Mouse (Mus musculus) lung, postnatal 0 days (tissue): ENCODE results near the gene Tgfa. TPM values are rescaled to one million over a fixed set of nuclear protein-coding genes. Genes with fewer than 3 reads are reported as not detected.

ENCODE experiments used
- ATAC-seq: fragments of 200-750 bp; cut with Nextera tagmentation; 2 replicates; pipeline ENCODE4 v1.8.0; 2017; ENCODE audit warnings: moderate library complexity
- DNase-seq: peaks from one replicate; pipeline ENCODE4 v3.0.0-alpha.2; 2016; ENCODE audit warnings: low spot score
- H3K27ac ChIP-seq: fragments of 300-500 bp; sonication (generic); 2 replicates; pipeline ENCODE4 v1.5.1; 2014; ENCODE audit warnings: antibody characterized with exemption, mild to moderate bottlenecking, low read length, mixed read lengths
- H3K27me3 ChIP-seq: fragments of 300-500 bp; sonication (generic); replicated peaks from 2 replicates; pipeline ENCODE4 v1.6.1; 2014; ENCODE audit warnings: low read length, mixed read lengths; ENCODE audit not compliant: insufficient read depth
- H3K36me3 ChIP-seq: fragments of 300-500 bp; sonication (generic); 2 replicates; pipeline ENCODE4 v1.6.1; 2014; ENCODE audit warnings: low read length, mixed read lengths; ENCODE audit not compliant: insufficient read depth
- H3K4me1 ChIP-seq: fragments of 300-500 bp; sonication (generic); 2 replicates; pipeline ENCODE4 v1.6.1; 2014; ENCODE audit warnings: antibody characterized with exemption, low read depth, low read length, mixed read lengths; ENCODE audit not compliant: insufficient read depth
- H3K4me2 ChIP-seq: fragments of 300-500 bp; sonication (generic); replicated peaks from 2 replicates; pipeline ENCODE4 v1.6.1; 2014; ENCODE audit warnings: low read depth, mild to moderate bottlenecking, low read length, moderate library complexity, mixed read lengths
- H3K4me3 ChIP-seq: fragments of 300-500 bp; sonication (generic); 2 replicates; pipeline ENCODE4 v1.5.1; 2014; ENCODE audit warnings: low read depth, low read length
- H3K9ac ChIP-seq: fragments of 300-500 bp; sonication (generic); replicated peaks from 2 replicates; pipeline ENCODE4 v1.6.1; 2014; ENCODE audit warnings: low read depth, mild to moderate bottlenecking
- H3K9me3 ChIP-seq: fragments of 300-500 bp; sonication (generic); 2 replicates; pipeline ENCODE4 v1.6.1; 2016; ENCODE audit warnings: low read length, mixed read lengths
- CTCF ChIP-seq: IDR thresholded peaks from 2 replicates; pipeline ENCODE4 v1.5.1; 2016; ENCODE audit warnings: antibody characterized with exemption, mild to moderate bottlenecking
- EP300 ChIP-seq: IDR thresholded peaks from 2 replicates; pipeline ENCODE4 v1.6.1; 2016; ENCODE audit warnings: antibody characterized with exemption, mild to moderate bottlenecking, control low read depth
- WGBS: fragments of 180-500 bp; shearing (Covaris S2); extraction: QIAGEN DNeasy Blood & Tissue Kit; methylation state at CpG from one replicate; pipeline ENCODE4 v1.1.7; 2014; 5-methylcytosine and 5-hydroxymethylcytosine counted together
- polyA plus RNA-seq: library from polyadenylated mRNA; unstranded; fragments of >200 nt; fragmentation: Nextera tagmentation; extraction: Ambion mirVana; gene quantifications from 2 replicates; pipeline ENCODE4 v1.2.1, GENCODE M21; 2015

Gene Tgfa
- polyA plus RNA-seq, 1 experiment from 2014 or later = 1.9 TPM

DNA sequence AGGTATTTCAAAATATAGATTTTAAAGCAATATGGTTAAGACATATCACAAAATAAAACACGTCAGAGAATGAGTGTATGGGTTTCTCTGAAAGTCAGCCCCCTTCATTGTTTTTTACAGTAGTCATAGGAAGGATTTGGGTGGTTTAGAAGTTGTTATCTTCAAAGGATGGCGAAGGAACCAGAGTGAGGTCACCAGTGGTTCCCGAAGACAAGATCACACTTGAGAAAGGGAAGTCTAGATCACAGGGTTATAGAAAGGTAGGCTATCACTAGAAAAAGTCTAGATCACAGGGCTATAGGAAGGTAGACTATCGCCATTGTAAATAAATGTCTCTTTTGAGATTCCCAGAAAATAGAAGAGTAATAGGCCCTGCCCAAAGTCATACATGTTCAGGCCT is 23.7 kb downstream of the Tgfa start:
- no peak for ATAC-seq

DNA sequence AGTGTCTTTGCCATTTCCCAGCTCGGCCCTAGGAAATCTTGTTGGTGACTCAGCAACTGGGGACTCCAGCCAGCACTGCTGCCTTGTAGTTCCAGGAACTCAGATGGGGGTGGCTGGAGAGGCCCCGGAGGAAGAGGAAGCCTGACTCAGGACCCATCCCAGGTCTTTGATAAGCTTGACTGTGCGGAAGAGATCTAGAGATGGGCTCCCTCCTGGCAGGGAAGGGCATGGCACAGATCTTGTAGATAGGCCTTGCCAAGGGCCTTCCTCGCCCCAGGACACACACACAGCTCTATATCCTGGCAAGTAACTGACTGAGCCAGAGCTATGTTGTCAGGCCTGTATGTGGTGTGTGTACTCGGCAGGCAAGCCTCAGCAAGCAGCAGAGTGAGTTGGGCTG is 24.5 kb downstream of the Tgfa start:
- DNase-seq = peak; percentile 36
- Histone ChIP-seq H3K9me3 (no peaks in the 10 kb centered on the region), H3K27ac (peak overlapping the region; percentile 9; the same call in 1 of the 2 replicates), H3K4me1 (no peaks in the 10 kb centered on the region), H3K9ac (no peak overlapping the region), H3K36me3 (no peaks in the 10 kb centered on the region), H3K4me2 (no peak overlapping the region), H3K27me3 (no peaks in the 10 kb centered on the region), H3K4me3 (no peak overlapping the region)
- WGBS = 43% methylated on average over 5 of the region's 5 CpGs
- no peak for TF ChIP-seq EP300
- no peak for TF ChIP-seq CTCF
- ATAC-seq = peak; percentile 58

More for the DNA sequence above, 23.7 kb downstream of the Tgfa start:
- Histone ChIP-seq H3K4me1 (no peaks in the 10 kb centered on the region), H3K9me3 (no peaks in the 10 kb centered on the region), H3K4me2 (no peak overlapping the region), H3K27ac (no peak overlapping the region), H3K36me3 (no peaks in the 10 kb centered on the region), H3K9ac (no peak overlapping the region), H3K4me3 (no peak overlapping the region), H3K27me3 (no peaks in the 10 kb centered on the region)
- TF ChIP-seq CTCF (no peak), EP300 (no peak)
- no peak for DNase-seq
- WGBS = 79% methylated on average over 4 of the region's 4 CpGs

DNA sequence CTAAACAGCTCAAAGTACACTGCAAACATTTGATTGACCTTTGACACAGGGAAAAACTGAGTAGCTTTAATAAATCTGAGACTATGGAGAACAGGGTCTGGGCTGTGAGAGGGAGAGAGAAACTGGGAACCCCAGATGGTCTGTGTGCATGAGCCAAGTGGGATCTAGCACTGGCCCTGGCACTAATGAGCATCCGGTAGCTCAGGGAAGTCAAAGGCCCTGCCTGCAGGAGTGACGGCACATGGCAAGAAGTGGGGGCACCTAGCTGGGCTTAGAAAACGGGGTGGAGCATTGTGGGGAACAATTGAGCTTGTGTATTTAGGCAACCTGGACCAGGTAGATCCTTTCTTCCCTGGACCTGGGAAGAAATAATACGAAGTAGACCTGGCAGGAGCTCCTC is 25.1 kb downstream of the Tgfa start:
- TF ChIP-seq EP300 (no peak), CTCF (no peak)
- Histone ChIP-seq H3K27ac (no peak overlapping the region), H3K4me1 (no peaks in the 10 kb centered on the region), H3K27me3 (no peaks in the 10 kb centered on the region), H3K4me3 (no peak overlapping the region), H3K36me3 (no peaks in the 10 kb centered on the region), H3K9ac (no peak overlapping the region), H3K4me2 (no peak overlapping the region), H3K9me3 (no peaks in the 10 kb centered on the region)
- DNase-seq (no peak), ATAC-seq (no peak; the same call in 1 of the 2 replicates)
- 51% methylated on average over 4 of the region's 4 CpGs for WGBS

DNA sequence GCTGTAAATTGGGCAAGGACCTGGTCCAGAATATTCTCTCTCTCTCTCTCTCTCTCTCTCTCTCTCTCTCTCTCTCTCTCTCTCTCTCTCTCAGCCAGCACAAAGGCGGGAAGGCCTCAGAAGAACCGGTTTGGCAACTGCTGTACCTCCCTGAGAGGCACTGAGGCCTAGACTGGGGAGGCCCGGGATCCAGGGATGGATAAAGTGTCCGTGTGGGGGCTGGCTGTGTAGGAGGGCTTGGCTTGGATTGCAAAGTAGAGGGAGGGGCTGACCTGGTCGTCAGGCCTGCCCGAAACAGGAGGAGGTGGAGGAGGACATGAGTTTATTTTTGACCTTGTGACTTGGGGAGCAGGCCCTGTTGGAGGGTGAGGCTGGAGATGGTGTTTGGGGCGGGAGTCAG is 27.4 kb downstream of the Tgfa start:
- ATAC-seq (peak; percentile 48; the same call in 1 of the 2 replicates), DNase-seq (peak; percentile 59)
- Histone ChIP-seq H3K27me3 (no peaks in the 10 kb centered on the region), H3K4me1 (no peaks in the 10 kb centered on the region), H3K36me3 (no peaks in the 10 kb centered on the region), H3K9me3 (no peaks in the 10 kb centered on the region), H3K4me3 (no peak overlapping the region), H3K27ac (no peak overlapping the region), H3K9ac (no peak overlapping the region), H3K4me2 (no peak overlapping the region)
- 28% methylated on average over 7 of the region's 7 CpGs for WGBS
- no peak for TF ChIP-seq CTCF
- no peak for TF ChIP-seq EP300

DNA sequence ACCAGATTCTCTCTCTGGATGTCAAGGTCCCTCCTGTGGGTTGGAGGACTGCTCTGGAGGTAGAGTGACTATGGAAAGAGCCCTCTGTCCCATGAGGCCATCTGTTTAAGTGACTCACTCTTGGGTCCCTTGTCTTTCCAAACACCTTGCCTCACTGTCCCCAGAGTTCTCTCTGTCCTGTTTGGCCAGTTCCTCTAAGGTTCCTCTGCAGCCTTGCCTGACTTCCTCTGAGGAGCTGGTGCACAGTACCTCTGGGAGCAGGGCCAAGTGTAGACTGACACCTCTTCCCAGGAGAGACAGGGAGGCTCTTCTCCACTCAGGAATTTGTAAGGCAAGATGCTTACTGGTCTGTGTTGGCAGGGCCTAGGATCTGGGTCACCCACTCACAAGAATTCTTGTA is 30.6 kb downstream of the Tgfa start:
- no peak for TF ChIP-seq EP300
- no peak for TF ChIP-seq CTCF
- H3K9ac ChIP-seq = no peak overlapping the region
- no peak overlapping the region for H3K4me2 ChIP-seq
- DNase-seq = no peak
- ATAC-seq = no peak
- no peaks in the 10 kb centered on the region for H3K9me3 ChIP-seq
- no peak overlapping the region for H3K4me3 ChIP-seq
- no peaks in the 10 kb centered on the region for H3K36me3 ChIP-seq
- no peak overlapping the region for H3K27ac ChIP-seq
- H3K4me1 ChIP-seq = no peaks in the 10 kb centered on the region
- H3K27me3 ChIP-seq = no peaks in the 10 kb centered on the region

DNA sequence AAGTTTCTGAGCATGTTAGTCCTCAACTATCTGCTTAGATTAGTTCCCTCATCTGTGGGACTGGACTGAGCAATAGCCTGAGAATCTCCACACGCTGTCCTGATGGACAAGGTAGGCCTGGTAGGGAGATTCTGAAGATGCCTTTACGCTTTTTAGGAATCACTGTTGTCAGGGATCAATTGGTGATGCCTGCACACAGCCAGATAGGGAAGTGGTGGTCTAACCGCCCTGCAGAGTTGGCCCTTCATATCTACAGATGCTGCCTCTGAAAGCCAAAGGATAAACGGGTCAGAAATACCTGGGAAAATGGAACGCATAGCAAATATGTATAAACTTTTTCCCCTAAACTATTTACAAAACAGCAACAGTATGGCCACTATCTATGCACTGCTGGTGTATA is 37.3 kb downstream of the Tgfa start:
- 77% methylated on average over 5 of the region's 5 CpGs for WGBS

More for the DNA sequence above, 37.3 kb downstream of the Tgfa start:
- Histone ChIP-seq H3K9me3 (no peaks in the 10 kb centered on the region), H3K9ac (no peak overlapping the region), H3K27me3 (no peaks in the 10 kb centered on the region), H3K4me2 (no peak overlapping the region), H3K36me3 (no peaks in the 10 kb centered on the region), H3K4me3 (no peak overlapping the region), H3K27ac (no peak overlapping the region), H3K4me1 (no peaks in the 10 kb centered on the region; the same call in 1 of the 2 replicates)
- ATAC-seq (no peak), DNase-seq (no peak)
- TF ChIP-seq CTCF (no peak), EP300 (no peak)
